Mouse (Mus musculus): ENCODE measurements around the gene Ano4. TPM values are rescaled to one million over a fixed set of nuclear protein-coding genes. Genes with fewer than 3 reads are reported as not detected.
"Not testable (repeated sequence)": the region's sequence is repeated elsewhere in the genome, so short reads cannot be mapped to it uniquely, and the experiment has no call there.

Ano4 gene
- polyA plus RNA-seq, 1 experiment from 2014 or later, result 0.18 TPM

- peak overlapping the region; percentile 32 for H3K4me2 ChIP-seq (ENCODE audit: low read depth, low read length)
- no peak overlapping the region for H3K4me3 ChIP-seq (ENCODE audit: low read depth, low read length)
- 25% methylated on average over 9 of the region's 9 CpGs for WGBS (ENCODE audit: insufficient replicate concordance)
- H3K36me3 ChIP-seq (ENCODE audit: control insufficient read depth, insufficient read depth), result no peaks in the 10 kb centered on the region
- no peaks in the 10 kb centered on the region for H3K27me3 ChIP-seq (ENCODE audit: control insufficient read depth, insufficient read depth, low read depth, low read length)
- no peak overlapping the region for H3K9ac ChIP-seq (ENCODE audit: low read depth, low read length)
- H3K9me3 ChIP-seq (replicated peaks; ENCODE audit: control insufficient read depth, low read length), result no peaks in the 10 kb centered on the region
- no peaks in the 10 kb centered on the region; the same call in 1 of the 2 replicates for H3K4me1 ChIP-seq (ENCODE audit: control insufficient read depth, low read depth, low read length)
- H3K27ac ChIP-seq (ENCODE audit: low read length), result peak overlapping the region; percentile 66
- ATAC-seq (ENCODE audit: low read depth), result peak; percentile 91
Observed at GRCm38 (mm10) chr10:89092350-89093040, 252.1 kb downstream of the Ano4 start.

GRCm38 (mm10) chr10:89077447-89077846, 267.1 kb downstream of the Ano4 start:
- Histone ChIP-seq H3K9ac (ENCODE audit: low read depth, low read length) (no peak overlapping the region), H3K9me3 (replicated peaks; ENCODE audit: control insufficient read depth, low read length) (no peaks in the 10 kb centered on the region), H3K27me3 (ENCODE audit: control insufficient read depth, insufficient read depth, low read depth, low read length) (no peaks in the 10 kb centered on the region), H3K27ac (ENCODE audit: low read length) (no peak overlapping the region), H3K36me3 (ENCODE audit: control insufficient read depth, insufficient read depth) (no peaks in the 10 kb centered on the region), H3K4me3 (ENCODE audit: low read depth, low read length) (no peak overlapping the region), H3K4me1 (ENCODE audit: control insufficient read depth, low read depth, low read length) (no peaks in the 10 kb centered on the region), H3K4me2 (ENCODE audit: low read depth, low read length) (no peak overlapping the region)
- no peak for ATAC-seq (ENCODE audit: low read depth)
- 57% methylated on average over 5 of the region's 5 CpGs for WGBS (ENCODE audit: insufficient replicate concordance)

- H3K36me3 ChIP-seq (ENCODE audit: control insufficient read depth, insufficient read depth), result no peaks in the 10 kb centered on the region
- H3K9me3 ChIP-seq (replicated peaks; ENCODE audit: control insufficient read depth, low read length), result no peaks in the 10 kb centered on the region
- H3K4me2 ChIP-seq (ENCODE audit: low read depth, low read length), result no peak overlapping the region
- H3K27me3 ChIP-seq (ENCODE audit: control insufficient read depth, insufficient read depth, low read depth, low read length), result no peaks in the 10 kb centered on the region
- no peak overlapping the region for H3K4me3 ChIP-seq (ENCODE audit: low read depth, low read length)
- no peak for ATAC-seq (ENCODE audit: low read depth)
- H3K4me1 ChIP-seq (ENCODE audit: control insufficient read depth, low read depth, low read length), result no peaks in the 10 kb centered on the region
- no peak overlapping the region for H3K27ac ChIP-seq (ENCODE audit: low read length)
- no peak overlapping the region for H3K9ac ChIP-seq (ENCODE audit: low read depth, low read length)
- WGBS (ENCODE audit: insufficient replicate concordance), result 61% methylated on average over 3 of the region's 3 CpGs
Observed at GRCm38 (mm10) chr10:89055891-89056290, 288.7 kb downstream of the Ano4 start.

- ATAC-seq (ENCODE audit: low read depth); H3K36me3 ChIP-seq (ENCODE audit: control insufficient read depth, insufficient read depth); H3K27ac ChIP-seq (ENCODE audit: low read length); H3K9me3 ChIP-seq (replicated peaks; ENCODE audit: control insufficient read depth, low read length); H3K9ac ChIP-seq (ENCODE audit: low read depth, low read length); H3K27me3 ChIP-seq (ENCODE audit: control insufficient read depth, insufficient read depth, low read depth, low read length); H3K4me1 ChIP-seq (ENCODE audit: control insufficient read depth, low read depth, low read length); H3K4me3 ChIP-seq (ENCODE audit: low read depth, low read length); H3K4me2 ChIP-seq (ENCODE audit: low read depth, low read length): not testable (repeated sequence)
- WGBS (ENCODE audit: insufficient replicate concordance), result 76% methylated on average over 12 of the region's 12 CpGs
Observed at GRCm38 (mm10) chr10:89044921-89045320, 299.6 kb downstream of the Ano4 start.

- H3K27ac ChIP-seq (ENCODE audit: low read length), result no peak overlapping the region
- no peak for ATAC-seq (ENCODE audit: low read depth)
- 72% methylated on average over 1 of the region's 1 CpGs for WGBS (ENCODE audit: insufficient replicate concordance)
Observed at GRCm38 (mm10) chr10:89044166-89044565, 300.4 kb downstream of the Ano4 start.

GRCm38 (mm10) chr10:89018926-89019325, 325.6 kb downstream of the Ano4 start:
- Histone ChIP-seq H3K27ac (ENCODE audit: low read length) (no peak overlapping the region), H3K9ac (ENCODE audit: low read depth, low read length) (no peak overlapping the region), H3K9me3 (replicated peaks; ENCODE audit: control insufficient read depth, low read length) (no peaks in the 10 kb centered on the region), H3K4me2 (ENCODE audit: low read depth, low read length) (no peak overlapping the region), H3K4me1 (ENCODE audit: control insufficient read depth, low read depth, low read length) (no peaks in the 10 kb centered on the region), H3K27me3 (ENCODE audit: control insufficient read depth, insufficient read depth, low read depth, low read length) (no peaks in the 10 kb centered on the region), H3K4me3 (ENCODE audit: low read depth, low read length) (no peak overlapping the region), H3K36me3 (ENCODE audit: control insufficient read depth, insufficient read depth) (no peaks in the 10 kb centered on the region)
- ATAC-seq (ENCODE audit: low read depth), result no peak
- WGBS (ENCODE audit: insufficient replicate concordance), result 43% methylated on average over 5 of the region's 5 CpGs

More at GRCm38 (mm10) chr10:89044166-89044565, 300.4 kb downstream of the Ano4 start:
- Histone ChIP-seq H3K4me3 (ENCODE audit: low read depth, low read length) (no peak overlapping the region), H3K9ac (ENCODE audit: low read depth, low read length) (no peak overlapping the region), H3K9me3 (replicated peaks; ENCODE audit: control insufficient read depth, low read length) (no peaks in the 10 kb centered on the region), H3K36me3 (ENCODE audit: control insufficient read depth, insufficient read depth) (no peaks in the 10 kb centered on the region), H3K4me2 (ENCODE audit: low read depth, low read length) (no peak overlapping the region), H3K4me1 (ENCODE audit: control insufficient read depth, low read depth, low read length) (no peaks in the 10 kb centered on the region), H3K27me3 (ENCODE audit: control insufficient read depth, insufficient read depth, low read depth, low read length) (no peaks in the 10 kb centered on the region)

GRCm38 (mm10) chr10:89008303-89008702, 336.3 kb downstream of the Ano4 start:
- ATAC-seq (ENCODE audit: low read depth), result no peak

GRCm38 (mm10) chr10:89004518-89004917, 340.0 kb downstream of the Ano4 start:
- Histone ChIP-seq H3K4me2 (ENCODE audit: low read depth, low read length) (no peak overlapping the region), H3K9ac (ENCODE audit: low read depth, low read length) (no peak overlapping the region), H3K4me3 (ENCODE audit: low read depth, low read length) (no peak overlapping the region), H3K27me3 (ENCODE audit: control insufficient read depth, insufficient read depth, low read depth, low read length) (no peaks in the 10 kb centered on the region), H3K4me1 (ENCODE audit: control insufficient read depth, low read depth, low read length) (no peaks in the 10 kb centered on the region), H3K36me3 (ENCODE audit: control insufficient read depth, insufficient read depth) (no peaks in the 10 kb centered on the region), H3K9me3 (replicated peaks; ENCODE audit: control insufficient read depth, low read length) (no peaks in the 10 kb centered on the region), H3K27ac (ENCODE audit: low read length) (no peak overlapping the region)
- ATAC-seq (ENCODE audit: low read depth), result no peak
- WGBS (ENCODE audit: insufficient replicate concordance), result 71% methylated on average over 3 of the region's 3 CpGs

More at GRCm38 (mm10) chr10:89008303-89008702, 336.3 kb downstream of the Ano4 start:
- Histone ChIP-seq H3K27me3 (ENCODE audit: control insufficient read depth, insufficient read depth, low read depth, low read length) (no peaks in the 10 kb centered on the region), H3K27ac (ENCODE audit: low read length) (no peak overlapping the region), H3K9ac (ENCODE audit: low read depth, low read length) (no peak overlapping the region), H3K4me3 (ENCODE audit: low read depth, low read length) (no peak overlapping the region), H3K4me2 (ENCODE audit: low read depth, low read length) (no peak overlapping the region), H3K4me1 (ENCODE audit: control insufficient read depth, low read depth, low read length) (no peaks in the 10 kb centered on the region), H3K9me3 (replicated peaks; ENCODE audit: control insufficient read depth, low read length) (no peaks in the 10 kb centered on the region), H3K36me3 (ENCODE audit: control insufficient read depth, insufficient read depth) (no peaks in the 10 kb centered on the region)
- 53% methylated on average over 1 of the region's 1 CpGs for WGBS (ENCODE audit: insufficient replicate concordance)

GRCm38 (mm10) chr10:88986925-88987324, 357.6 kb downstream of the Ano4 start:
- no peak for ATAC-seq (ENCODE audit: low read depth)
- no peaks in the 10 kb centered on the region for H3K9me3 ChIP-seq (replicated peaks; ENCODE audit: control insufficient read depth, low read length)
- 51% methylated on average over 6 of the region's 6 CpGs for WGBS (ENCODE audit: insufficient replicate concordance)
- H3K4me2 ChIP-seq (ENCODE audit: low read depth, low read length), result no peak overlapping the region
- no peak overlapping the region for H3K27ac ChIP-seq (ENCODE audit: low read length)
- H3K36me3 ChIP-seq (ENCODE audit: control insufficient read depth, insufficient read depth), result no peaks in the 10 kb centered on the region
- no peak overlapping the region for H3K4me3 ChIP-seq (ENCODE audit: low read depth, low read length)
- H3K9ac ChIP-seq (ENCODE audit: low read depth, low read length), result no peak overlapping the region
- H3K27me3 ChIP-seq (ENCODE audit: control insufficient read depth, insufficient read depth, low read depth, low read length), result no peaks in the 10 kb centered on the region
- H3K4me1 ChIP-seq (ENCODE audit: control insufficient read depth, low read depth, low read length), result no peaks in the 10 kb centered on the region

All from liver, embryonic 16.5 days (tissue).